Mouse (Mus musculus): ENCODE results near the gene Ugt1a9. TPM values are rescaled to one million over a fixed set of nuclear protein-coding genes. Genes with fewer than 3 reads are reported as not detected.

The Ugt1a9 gene
- polyA plus RNA-seq, 1 experiment from 2014 or later, result not detected

GRCm38 (mm10) chr1:88253540-88253939, 182.9 kb downstream of the Ugt1a9 start:
- Histone ChIP-seq H3K9ac (no peak overlapping the region), H3K36me3 (no peaks in the 10 kb centered on the region), H3K27me3 (replicated peaks) (no peaks in the 10 kb centered on the region), H3K4me3 (no peak overlapping the region), H3K4me2 (replicated peaks) (no peak overlapping the region), H3K27ac (no peak overlapping the region), H3K4me1 (no peaks in the 10 kb centered on the region), H3K9me3 (peaks cover 97% of the 10 kb centered on the region)
- WGBS, result 75% methylated on average over 6 of the region's 6 CpGs
- ATAC-seq (ENCODE audit: low FRiP score, low read depth), result no peak

GRCm38 (mm10) chr1:88254793-88255465, 184.3 kb downstream of the Ugt1a9 start:
- Histone ChIP-seq H3K27ac (no peak overlapping the region), H3K9me3 (peaks cover 91% of the 10 kb centered on the region), H3K4me2 (replicated peaks) (no peak overlapping the region), H3K4me1 (0 out of 2 replicates have a peak, but pooled peaks cover 4% of the 10 kb centered on the region), H3K27me3 (replicated peaks) (no peaks in the 10 kb centered on the region), H3K4me3 (no peak overlapping the region), H3K36me3 (peaks cover 8% of the 10 kb centered on the region; the same call in 1 of the 2 replicates), H3K9ac (no peak overlapping the region)
- WGBS, result 85% methylated on average over 12 of the region's 12 CpGs
- no peak for ATAC-seq (ENCODE audit: low FRiP score, low read depth)

GRCm38 (mm10) chr1:88255466-88255857, 184.9 kb downstream of the Ugt1a9 start:
- H3K4me1 ChIP-seq, result 0 out of 2 replicates have a peak, but pooled peaks cover 4% of the 10 kb centered on the region
- H3K9ac ChIP-seq, result no peak overlapping the region
- peaks cover 88% of the 10 kb centered on the region for H3K9me3 ChIP-seq
- no peak for ATAC-seq (ENCODE audit: low FRiP score, low read depth)
- no peak overlapping the region for H3K27ac ChIP-seq
- peaks cover 14% of the 10 kb centered on the region for H3K36me3 ChIP-seq
- WGBS, result 53% methylated on average over 2 of the region's 2 CpGs
- no peak overlapping the region for H3K4me3 ChIP-seq
- no peaks in the 10 kb centered on the region for H3K27me3 ChIP-seq (replicated peaks)
- no peak overlapping the region for H3K4me2 ChIP-seq (replicated peaks)

GRCm38 (mm10) chr1:88255989-88256754, 185.6 kb downstream of the Ugt1a9 start:
- 80% methylated on average over 13 of the region's 13 CpGs for WGBS
- no peak overlapping the region for H3K4me2 ChIP-seq (replicated peaks)
- H3K4me3 ChIP-seq, result no peak overlapping the region
- no peak overlapping the region for H3K27ac ChIP-seq
- H3K9ac ChIP-seq, result no peak overlapping the region
- no peak for ATAC-seq (ENCODE audit: low FRiP score, low read depth)
- H3K4me1 ChIP-seq, result 0 out of 2 replicates have a peak, but pooled peaks cover 4% of the 10 kb centered on the region
- H3K36me3 ChIP-seq, result peaks cover 20% of the 10 kb centered on the region
- H3K9me3 ChIP-seq, result peaks cover 81% of the 10 kb centered on the region
- no peaks in the 10 kb centered on the region for H3K27me3 ChIP-seq (replicated peaks)

- Histone ChIP-seq H3K4me2 (replicated peaks) (no peak overlapping the region), H3K4me3 (no peak overlapping the region), H3K9ac (no peak overlapping the region), H3K27me3 (replicated peaks) (no peaks in the 10 kb centered on the region), H3K4me1 (0 out of 2 replicates have a peak, but pooled peaks cover 4% of the 10 kb centered on the region), H3K36me3 (peaks cover 29% of the 10 kb centered on the region), H3K9me3 (peaks cover 79% of the 10 kb centered on the region), H3K27ac (no peak overlapping the region)
- no peak for ATAC-seq (ENCODE audit: low FRiP score, low read depth)
- WGBS, result 80% methylated on average over 10 of the region's 10 CpGs
Observed at GRCm38 (mm10) chr1:88256886-88257663, 186.5 kb downstream of the Ugt1a9 start.

GRCm38 (mm10) chr1:88257681-88258080, 187.1 kb downstream of the Ugt1a9 start:
- no peak overlapping the region for H3K4me2 ChIP-seq (replicated peaks)
- H3K36me3 ChIP-seq, result peaks cover 35% of the 10 kb centered on the region
- H3K27ac ChIP-seq, result no peak overlapping the region
- no peak for ATAC-seq (ENCODE audit: low FRiP score, low read depth)
- H3K4me3 ChIP-seq, result no peak overlapping the region
- H3K27me3 ChIP-seq (replicated peaks), result no peaks in the 10 kb centered on the region
- H3K9me3 ChIP-seq, result peaks cover 73% of the 10 kb centered on the region
- WGBS, result 79% methylated on average over 6 of the region's 6 CpGs
- H3K9ac ChIP-seq, result no peak overlapping the region
- H3K4me1 ChIP-seq, result 0 out of 2 replicates have a peak, but pooled peaks cover 4% of the 10 kb centered on the region

- no peaks in the 10 kb centered on the region for H3K27me3 ChIP-seq (replicated peaks)
- no peak overlapping the region for H3K4me3 ChIP-seq
- no peak for ATAC-seq (ENCODE audit: low FRiP score, low read depth)
- WGBS, result 71% methylated on average over 6 of the region's 6 CpGs
- H3K36me3 ChIP-seq, result peaks cover 41% of the 10 kb centered on the region
- 0 out of 2 replicates have a peak, but pooled peaks cover 4% of the 10 kb centered on the region for H3K4me1 ChIP-seq
- peaks cover 67% of the 10 kb centered on the region for H3K9me3 ChIP-seq
- no peak overlapping the region for H3K4me2 ChIP-seq (replicated peaks)
- no peak overlapping the region for H3K27ac ChIP-seq
- H3K9ac ChIP-seq, result no peak overlapping the region
Observed at GRCm38 (mm10) chr1:88258361-88258760, 187.8 kb downstream of the Ugt1a9 start.

GRCm38 (mm10) chr1:88258881-88259642, 188.5 kb downstream of the Ugt1a9 start:
- Histone ChIP-seq H3K27ac (no peak overlapping the region), H3K4me3 (no peak overlapping the region), H3K4me2 (replicated peaks) (no peak overlapping the region), H3K4me1 (0 out of 2 replicates have a peak, but pooled peaks cover 4% of the 10 kb centered on the region), H3K9ac (no peak overlapping the region), H3K36me3 (peaks cover 48% of the 10 kb centered on the region), H3K9me3 (peaks cover 65% of the 10 kb centered on the region), H3K27me3 (replicated peaks) (no peaks in the 10 kb centered on the region)
- WGBS, result 78% methylated on average over 8 of the region's 8 CpGs
- peak; percentile 2 for ATAC-seq (ENCODE audit: low FRiP score, low read depth)

- Histone ChIP-seq H3K27ac (no peak overlapping the region), H3K36me3 (peaks cover 54% of the 10 kb centered on the region), H3K4me3 (no peak overlapping the region), H3K4me1 (0 out of 2 replicates have a peak, but pooled peaks cover 4% of the 10 kb centered on the region), H3K9me3 (peaks cover 62% of the 10 kb centered on the region), H3K4me2 (replicated peaks) (no peak overlapping the region), H3K9ac (no peak overlapping the region), H3K27me3 (replicated peaks) (no peaks in the 10 kb centered on the region)
- ATAC-seq (ENCODE audit: low FRiP score, low read depth), result peak; percentile 5
- WGBS, result 76% methylated on average over 4 of the region's 4 CpGs
Observed at GRCm38 (mm10) chr1:88259643-88260024, 189.0 kb downstream of the Ugt1a9 start.

GRCm38 (mm10) chr1:88260114-88260513, 189.5 kb downstream of the Ugt1a9 start:
- peaks cover 62% of the 10 kb centered on the region for H3K9me3 ChIP-seq
- 84% methylated on average over 6 of the region's 6 CpGs for WGBS
- H3K9ac ChIP-seq, result no peak overlapping the region
- no peak overlapping the region for H3K4me2 ChIP-seq (replicated peaks)
- H3K4me3 ChIP-seq, result no peak overlapping the region
- no peak overlapping the region for H3K27ac ChIP-seq
- peaks cover 59% of the 10 kb centered on the region for H3K36me3 ChIP-seq
- H3K4me1 ChIP-seq, result 0 out of 2 replicates have a peak, but pooled peaks cover 4% of the 10 kb centered on the region
- ATAC-seq (ENCODE audit: low FRiP score, low read depth), result 0 out of 2 replicates have a peak, but pooled peaks have one; percentile 1
- H3K27me3 ChIP-seq (replicated peaks), result no peaks in the 10 kb centered on the region

GRCm38 (mm10) chr1:88260604-88261377, 190.2 kb downstream of the Ugt1a9 start:
- Histone ChIP-seq H3K9ac (no peak overlapping the region), H3K27ac (no peak overlapping the region), H3K4me2 (replicated peaks) (no peak overlapping the region), H3K27me3 (replicated peaks) (no peaks in the 10 kb centered on the region), H3K9me3 (peaks cover 61% of the 10 kb centered on the region), H3K4me3 (no peak overlapping the region), H3K36me3 (peaks cover 66% of the 10 kb centered on the region), H3K4me1 (0 out of 2 replicates have a peak, but pooled peaks cover 4% of the 10 kb centered on the region)
- 83% methylated on average over 10 of the region's 10 CpGs for WGBS
- no peak for ATAC-seq (ENCODE audit: low FRiP score, low read depth)
